Mouse (Mus musculus) stomach, postnatal 0 days (tissue): ENCODE data around the gene Cemip2. TPM values are rescaled to one million over a fixed set of nuclear protein-coding genes. Genes with fewer than 3 reads are reported as not detected.
A peak's percentile ranks its signal among the peaks of the same experiment; 100 is the strongest.

Experiments used
- ATAC-seq: fragments of 200-750 bp; cut with Nextera tagmentation; 2 replicates; pipeline ENCODE4 v1.8.0; 2017; ENCODE audit not compliant: low FRiP score, low TSS enrichment
- DNase-seq: peaks from one replicate; pipeline ENCODE4 v3.0.0-alpha.2; 2016; ENCODE audit warnings: low spot score
- H3K27ac ChIP-seq: fragments of 300-500 bp; sonication (generic); replicated peaks from 2 replicates; pipeline ENCODE4 v1.5.1; 2014; ENCODE audit warnings: mild to moderate bottlenecking, control low read depth
- H3K27me3 ChIP-seq: fragments of 300-500 bp; sonication (generic); 2 replicates; pipeline ENCODE4 v1.6.1; 2014; ENCODE audit warnings: low read length; ENCODE audit not compliant: control insufficient read depth, insufficient read depth
- H3K36me3 ChIP-seq: fragments of 300-500 bp; sonication (generic); 2 replicates; pipeline ENCODE4 v1.6.1; 2014; ENCODE audit warnings: low read length, mixed read lengths; ENCODE audit not compliant: control insufficient read depth, insufficient read depth
- H3K4me1 ChIP-seq: fragments of 300-500 bp; sonication (generic); replicated peaks from 2 replicates; pipeline ENCODE4 v1.6.1; 2014; ENCODE audit warnings: antibody characterized with exemption; ENCODE audit not compliant: control insufficient read depth, insufficient read depth
- H3K4me2 ChIP-seq: fragments of 300-500 bp; sonication (generic); replicated peaks from 2 replicates; pipeline ENCODE4 v1.6.1; 2014; ENCODE audit warnings: low read depth, mild to moderate bottlenecking, control low read depth, moderate library complexity
- H3K4me3 ChIP-seq: fragments of 300-500 bp; sonication (generic); 2 replicates; pipeline ENCODE4 v1.5.1; 2014; ENCODE audit warnings: low read depth, low read length, control low read depth
- H3K9ac ChIP-seq: fragments of 300-500 bp; sonication (generic); 2 replicates; pipeline ENCODE4 v1.6.1; 2014; ENCODE audit warnings: mild to moderate bottlenecking, low read length, control low read depth, mixed read lengths
- H3K9me3 ChIP-seq: fragments of 300-500 bp; sonication (generic); 2 replicates; pipeline ENCODE4 v1.6.1; 2016; ENCODE audit warnings: low read length; ENCODE audit not compliant: control insufficient read depth
- CTCF ChIP-seq: IDR thresholded peaks from 2 replicates; pipeline ENCODE4 v1.5.1; 2016; ENCODE audit warnings: antibody characterized with exemption, low read depth, mild to moderate bottlenecking, moderate library complexity
- EP300 ChIP-seq: optimal IDR thresholded peaks from 2 replicates; pipeline ENCODE3; 2016; ENCODE audit warnings: antibody characterized with exemption
- WGBS: fragments of 180-500 bp; shearing (Covaris S2); extraction: QIAGEN DNeasy Blood & Tissue Kit; methylation state at CpG from one replicate; pipeline ENCODE4 v1.1.7; 2014; 5-methylcytosine and 5-hydroxymethylcytosine counted together
- polyA plus RNA-seq: library from polyadenylated mRNA; unstranded; fragments of >200 nt; fragmentation: Nextera tagmentation; extraction: Ambion mirVana; gene quantifications from 2 replicates; pipeline ENCODE4 v1.2.1, GENCODE M21; 2015

Cemip2 gene
- polyA plus RNA-seq, 1 experiment from 2014 or later, result 5.5 TPM

GRCm38 (mm10) chr19:21761676-21762075 lies 16.5 kb upstream of the Cemip2 start:
- Histone ChIP-seq H3K9me3 (no peaks in the 10 kb centered on the region), H3K36me3 (no peaks in the 10 kb centered on the region), H3K4me2 (no peak overlapping the region), H3K27me3 (no peaks in the 10 kb centered on the region), H3K4me3 (no peak overlapping the region), H3K9ac (no peak overlapping the region), H3K4me1 (no peaks in the 10 kb centered on the region), H3K27ac (no peak overlapping the region)
- DNase-seq (no peak), ATAC-seq (no peak)
- no peak for TF ChIP-seq CTCF

- no peak overlapping the region for H3K27ac ChIP-seq
- H3K9me3 ChIP-seq, result no peaks in the 10 kb centered on the region
- H3K36me3 ChIP-seq, result no peaks in the 10 kb centered on the region
- WGBS, result 73% methylated on average over 2 of the region's 2 CpGs
- H3K4me3 ChIP-seq, result no peak overlapping the region
- TF ChIP-seq EP300 (no peak), CTCF (peak; percentile 35)
- H3K9ac ChIP-seq, result no peak overlapping the region
- ATAC-seq, result no peak
- no peaks in the 10 kb centered on the region for H3K27me3 ChIP-seq
- no peak for DNase-seq
- no peak overlapping the region for H3K4me2 ChIP-seq
- H3K4me1 ChIP-seq, result no peaks in the 10 kb centered on the region
Observed at GRCm38 (mm10) chr19:21764013-21764412, 14.1 kb upstream of the Cemip2 start.

DNA sequence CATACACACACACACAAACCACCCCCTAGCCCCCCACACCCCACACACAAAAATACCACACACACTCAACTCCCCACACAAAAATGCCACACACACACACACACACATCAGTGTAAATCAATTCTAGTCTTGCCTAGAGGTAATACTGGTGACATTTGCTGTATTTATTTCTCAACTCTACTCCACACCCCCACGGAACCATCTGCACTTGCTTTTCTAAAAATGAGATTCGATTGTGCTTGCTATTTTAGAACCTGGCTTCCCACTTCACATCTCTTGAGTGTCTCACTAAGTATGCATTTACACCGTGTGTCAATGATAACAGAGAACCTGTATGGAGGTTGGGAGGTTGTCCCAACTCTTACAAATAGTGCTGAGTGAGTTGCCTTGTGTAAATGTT lies 13.4 kb upstream of the Cemip2 start:
- Histone ChIP-seq H3K4me2 (no peak overlapping the region), H3K27ac (no peak overlapping the region), H3K4me3 (no peak overlapping the region), H3K9me3 (no peaks in the 10 kb centered on the region), H3K4me1 (no peaks in the 10 kb centered on the region), H3K9ac (no peak overlapping the region), H3K36me3 (no peaks in the 10 kb centered on the region), H3K27me3 (no peaks in the 10 kb centered on the region)
- no peak for TF ChIP-seq EP300
- no peak for TF ChIP-seq CTCF
- DNase-seq (no peak), ATAC-seq (no peak)
- 76% methylated on average over 3 of the region's 3 CpGs for WGBS

DNA sequence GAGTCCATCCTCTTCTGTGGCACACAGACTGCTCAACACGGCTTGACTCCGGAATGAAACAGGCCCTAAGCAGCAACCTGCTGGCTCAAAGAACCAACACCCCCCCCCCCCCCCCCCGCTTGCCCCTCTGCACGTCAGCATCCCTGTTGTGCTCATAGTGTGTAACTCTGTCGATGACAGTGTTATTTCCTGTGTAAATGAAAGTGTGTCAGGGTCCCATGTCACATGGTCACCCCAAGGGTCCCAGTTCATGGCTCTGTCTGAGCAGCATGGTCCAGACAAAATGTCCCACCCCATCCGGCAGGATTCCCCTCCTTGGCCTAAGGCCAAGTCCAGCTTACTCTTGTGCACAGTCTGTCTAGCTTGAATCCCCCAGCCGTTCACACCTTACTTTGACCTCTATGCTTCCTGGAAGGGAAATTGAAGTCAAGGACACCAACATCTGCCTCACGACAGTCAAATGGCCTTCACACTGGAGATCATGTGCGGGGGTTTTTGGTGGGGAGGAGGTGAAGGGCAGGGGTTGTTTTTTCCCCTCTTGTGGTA lies 10.6 kb upstream of the Cemip2 start:
- Histone ChIP-seq H3K36me3 (no peaks in the 10 kb centered on the region), H3K4me1 (no peaks in the 10 kb centered on the region), H3K9me3 (no peaks in the 10 kb centered on the region), H3K9ac (no peak overlapping the region), H3K4me3 (no peak overlapping the region), H3K27ac (no peak overlapping the region), H3K27me3 (no peaks in the 10 kb centered on the region), H3K4me2 (no peak overlapping the region)
- 70% methylated on average over 8 of the region's 9 CpGs for WGBS
- ATAC-seq, result no peak
- DNase-seq, result no peak
- no peak for TF ChIP-seq CTCF

DNA sequence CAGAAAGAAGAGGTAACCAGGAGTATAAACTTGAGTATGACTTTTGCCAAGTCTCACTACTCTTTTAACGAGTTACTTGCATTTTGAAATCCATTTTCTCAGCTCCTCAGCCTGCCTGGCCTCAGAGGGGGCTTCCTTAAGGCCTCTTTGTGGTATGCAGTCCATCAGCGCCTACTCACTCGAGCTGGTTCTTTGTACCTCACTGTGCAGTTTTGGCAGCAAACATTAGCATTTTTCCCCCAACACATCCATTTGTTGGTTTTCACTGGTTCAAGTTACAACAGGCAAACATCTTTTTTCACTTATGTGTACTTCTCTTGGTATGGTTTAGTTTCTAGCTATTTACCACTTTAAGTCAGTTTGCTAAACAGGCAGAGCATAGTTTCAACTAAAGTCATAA lies 8.3 kb upstream of the Cemip2 start:
- H3K36me3 ChIP-seq, result no peaks in the 10 kb centered on the region
- no peak for DNase-seq
- H3K9ac ChIP-seq, result no peak overlapping the region
- TF ChIP-seq CTCF (no peak), EP300 (no peak)
- no peaks in the 10 kb centered on the region for H3K9me3 ChIP-seq
- H3K4me2 ChIP-seq, result no peak overlapping the region
- 38% methylated on average over 3 of the region's 3 CpGs for WGBS
- H3K27me3 ChIP-seq, result no peaks in the 10 kb centered on the region
- no peak overlapping the region for H3K4me3 ChIP-seq
- no peak overlapping the region for H3K27ac ChIP-seq
- ATAC-seq, result no peak
- H3K4me1 ChIP-seq, result no peaks in the 10 kb centered on the region

GRCm38 (mm10) chr19:21771586-21771985 lies 6.6 kb upstream of the Cemip2 start:
- WGBS, result 97% methylated on average over 1 of the region's 1 CpGs
- Histone ChIP-seq H3K27ac (no peak overlapping the region), H3K4me1 (no peaks in the 10 kb centered on the region), H3K9me3 (no peaks in the 10 kb centered on the region), H3K9ac (no peak overlapping the region), H3K27me3 (no peaks in the 10 kb centered on the region), H3K36me3 (no peaks in the 10 kb centered on the region), H3K4me3 (no peak overlapping the region), H3K4me2 (no peak overlapping the region)
- ATAC-seq (no peak), DNase-seq (no peak)
- TF ChIP-seq CTCF, result no peak
- TF ChIP-seq EP300, result no peak
